Mouse (Mus musculus): ENCODE data around the gene Kif1b.
"Not testable (repeated sequence)": the region's sequence is repeated elsewhere in the genome, so short reads cannot be mapped to it uniquely, and the experiment has no call there.

The Kif1b gene

GRCm38 (mm10) chr4:149215982-149216381 is 91.5 kb downstream of the Kif1b start:
- no peak for DNase-seq

GRCm38 (mm10) chr4:149215397-149215796 is 92.1 kb downstream of the Kif1b start:
- DNase-seq: no peak

DNA sequence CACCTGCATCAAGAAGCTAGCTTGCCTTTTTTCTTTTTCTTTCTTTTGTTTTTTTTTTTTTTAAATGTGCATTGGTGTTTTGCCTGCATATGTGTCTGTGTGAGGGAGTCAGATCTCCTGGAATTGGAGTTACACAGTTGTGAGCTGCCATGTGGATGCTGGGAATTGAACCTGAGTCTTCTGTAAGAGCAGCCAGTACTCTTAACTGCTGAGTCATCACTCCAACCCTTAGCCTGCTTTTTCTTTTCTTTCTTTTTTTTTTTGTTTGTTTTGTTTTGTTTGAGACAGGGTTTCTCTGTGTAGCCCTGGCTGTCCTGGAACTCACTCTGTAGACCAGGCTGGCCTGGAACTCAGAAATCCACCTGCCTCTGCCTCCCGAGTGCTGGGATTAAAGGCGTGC is 93.0 kb downstream of the Kif1b start:
- DNase-seq: not testable (repeated sequence)

- DNase-seq: no peak
Measured at GRCm38 (mm10) chr4:149213466-149213865, 94.0 kb downstream of the Kif1b start.

GRCm38 (mm10) chr4:149211441-149211840 is 96.1 kb downstream of the Kif1b start:
- not testable (repeated sequence) for DNase-seq

DNA sequence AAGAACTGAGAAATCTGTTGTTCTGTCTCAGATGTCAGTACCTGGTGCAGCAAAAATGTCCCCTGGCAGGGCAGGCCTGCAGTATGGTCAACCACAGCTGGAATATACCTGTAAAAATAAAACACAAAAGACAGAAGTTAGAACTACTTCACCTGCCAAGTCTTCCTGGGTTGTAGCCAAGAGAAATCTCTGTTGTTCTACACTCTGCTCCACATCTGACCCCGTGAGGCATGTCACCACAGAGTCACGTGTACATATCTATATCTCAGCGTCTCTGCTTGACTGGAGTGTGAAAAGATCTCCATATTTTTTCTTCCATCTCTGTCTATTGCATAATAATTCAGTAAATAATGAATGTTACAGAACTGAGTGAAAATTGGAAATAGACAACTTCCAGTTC is 105.0 kb downstream of the Kif1b start:
- no peak for DNase-seq

- DNase-seq: no peak
Measured at GRCm38 (mm10) chr4:149201110-149201509, 106.4 kb downstream of the Kif1b start.

DNA sequence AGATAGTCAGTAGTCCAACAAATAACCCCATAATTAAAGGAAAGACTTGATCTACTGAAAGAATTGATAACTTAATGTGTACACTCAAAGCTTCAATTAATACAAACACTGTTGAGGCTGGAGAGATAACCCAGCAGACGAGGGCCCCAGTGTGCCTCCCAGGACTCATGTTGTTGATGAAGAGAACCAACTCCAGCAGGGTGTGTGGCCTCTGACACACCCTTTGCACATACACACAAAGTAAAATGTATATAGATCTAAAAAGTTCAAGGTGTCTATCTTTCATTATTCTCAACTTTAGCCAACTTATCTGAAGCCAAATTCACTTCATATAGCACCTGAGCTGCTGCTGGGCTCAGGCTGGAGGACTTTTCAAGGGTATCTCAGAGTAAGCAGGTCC is 110.3 kb downstream of the Kif1b start:
- DNase-seq: no peak

- DNase-seq: no peak
Measured at GRCm38 (mm10) chr4:149191103-149191502, 116.4 kb downstream of the Kif1b start.

- no peak for DNase-seq
Measured at GRCm38 (mm10) chr4:149188563-149188962, 118.9 kb downstream of the Kif1b start.

GRCm38 (mm10) chr4:149182755-149183154 is 124.7 kb downstream of the Kif1b start:
- peak; percentile 30 for DNase-seq

- DNase-seq: no peak
Measured at GRCm38 (mm10) chr4:149182192-149182591, 125.3 kb downstream of the Kif1b start.

GRCm38 (mm10) chr4:149179573-149179972 is 127.9 kb downstream of the Kif1b start:
- no peak for DNase-seq

DNA sequence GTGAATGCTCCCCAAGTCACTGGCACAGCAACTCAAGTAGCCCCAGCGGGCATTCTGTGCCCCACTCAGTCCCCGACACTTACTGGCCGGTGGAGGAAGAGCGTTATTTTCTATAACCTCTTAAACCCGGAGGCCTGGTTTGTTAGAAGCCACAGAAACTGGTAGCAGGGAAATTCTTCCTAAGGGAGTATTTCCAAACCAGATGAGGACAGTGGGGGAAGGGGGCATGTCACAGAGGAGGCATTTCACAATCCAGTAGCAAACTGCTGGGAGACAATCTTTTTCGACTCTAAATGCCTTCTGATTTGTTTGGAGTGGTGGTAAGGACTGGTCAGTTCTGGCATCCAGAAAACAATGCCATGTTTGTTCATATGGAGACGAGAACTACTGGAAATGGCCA is 128.3 kb downstream of the Kif1b start:
- DNase-seq: no peak

- DNase-seq: no peak
Measured at GRCm38 (mm10) chr4:149178328-149178727, 129.2 kb downstream of the Kif1b start.

DNA sequence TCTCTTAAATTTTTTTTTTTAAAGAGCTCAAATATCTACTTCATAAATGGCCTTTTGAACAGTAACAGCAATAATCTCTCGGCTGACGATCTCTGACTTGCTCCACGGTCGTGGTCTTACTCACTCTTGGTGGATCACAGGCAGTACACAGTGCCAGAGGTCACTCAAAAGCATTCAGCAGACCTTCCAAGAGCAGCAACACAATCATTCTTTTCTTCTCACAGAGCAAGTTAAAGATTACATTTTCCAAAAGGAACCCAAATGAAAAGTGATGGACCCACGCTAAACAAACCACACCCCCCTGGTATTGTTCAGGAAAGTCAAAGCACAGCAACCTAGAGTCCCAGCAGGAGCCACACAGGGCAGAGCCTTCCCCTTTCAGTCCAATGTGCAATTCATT is 130.4 kb downstream of the Kif1b start:
- DNase-seq: no peak

DNA sequence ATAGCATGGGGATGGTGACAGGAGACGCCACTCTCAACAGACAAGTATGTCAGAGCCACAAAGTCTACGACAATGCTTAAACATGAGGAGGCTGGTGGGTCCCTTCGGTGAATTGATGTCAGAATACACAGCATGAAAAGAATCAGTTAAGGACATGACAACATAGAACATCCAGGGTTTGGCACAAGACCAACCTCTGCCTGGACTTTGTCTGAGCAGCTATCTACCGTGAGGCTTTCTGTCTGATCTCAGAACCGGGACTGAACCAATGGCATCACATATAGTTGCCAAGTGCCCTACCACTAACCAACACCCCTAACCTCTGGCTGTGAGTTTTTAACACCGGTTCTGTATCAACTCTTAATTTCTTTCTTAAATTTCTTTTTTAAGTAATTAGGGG is 130.8 kb downstream of the Kif1b start:
- no peak for DNase-seq

DNA sequence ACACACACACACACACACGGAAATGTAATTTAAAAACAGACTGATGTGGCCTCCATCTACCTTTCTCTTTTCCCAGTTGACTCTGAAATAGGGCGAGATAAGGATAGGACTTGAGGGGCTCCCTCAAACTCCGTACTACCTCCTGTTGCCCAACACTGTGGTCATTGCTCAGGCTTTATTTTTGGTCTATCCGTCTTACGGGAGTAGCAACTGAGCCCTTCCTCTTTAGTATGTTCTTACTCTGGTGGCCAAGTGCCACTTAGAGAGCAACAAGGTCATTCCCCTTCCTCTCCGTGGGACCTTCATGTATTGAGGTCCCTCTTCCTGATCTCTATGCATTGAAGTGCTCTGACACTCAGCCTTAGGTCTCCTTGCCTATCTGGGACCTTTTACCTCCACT is 133.8 kb downstream of the Kif1b start:
- DNase-seq: no peak

GRCm38 (mm10) chr4:149172666-149173065 is 134.8 kb downstream of the Kif1b start:
- DNase-seq: no peak

- no peak for DNase-seq
Measured at GRCm38 (mm10) chr4:149172083-149172482, 135.4 kb downstream of the Kif1b start.

GRCm38 (mm10) chr4:149171581-149171981 is 135.9 kb downstream of the Kif1b start:
- no peak for DNase-seq

DNA sequence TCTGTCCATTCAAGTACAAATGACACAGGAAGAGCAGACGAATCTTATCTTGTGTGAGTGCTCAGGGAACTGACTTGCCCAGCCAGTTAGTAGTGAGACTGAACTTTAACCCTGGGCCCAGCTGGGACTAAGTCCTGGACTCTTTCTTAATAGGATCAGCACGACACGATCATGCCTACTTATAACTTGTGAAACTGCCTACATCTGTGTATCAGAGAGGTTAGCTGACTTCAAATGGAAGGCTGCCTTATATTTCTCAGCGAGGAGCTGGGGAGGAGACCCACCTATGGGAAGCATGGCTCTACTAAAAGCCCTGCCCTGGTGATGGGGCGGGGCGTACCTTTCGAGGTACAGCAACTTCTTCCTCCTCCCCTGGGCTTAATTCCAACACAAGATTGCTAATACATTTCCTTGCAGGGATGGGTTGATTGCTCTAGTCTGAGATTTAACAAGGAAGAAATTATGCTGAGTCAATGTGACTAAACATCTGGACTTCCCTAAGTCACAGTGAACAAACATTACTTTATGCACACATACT is 137.0 kb downstream of the Kif1b start:
- no peak for DNase-seq

- not testable (repeated sequence) for DNase-seq
Measured at GRCm38 (mm10) chr4:149169926-149170325, 137.6 kb downstream of the Kif1b start.

DNA sequence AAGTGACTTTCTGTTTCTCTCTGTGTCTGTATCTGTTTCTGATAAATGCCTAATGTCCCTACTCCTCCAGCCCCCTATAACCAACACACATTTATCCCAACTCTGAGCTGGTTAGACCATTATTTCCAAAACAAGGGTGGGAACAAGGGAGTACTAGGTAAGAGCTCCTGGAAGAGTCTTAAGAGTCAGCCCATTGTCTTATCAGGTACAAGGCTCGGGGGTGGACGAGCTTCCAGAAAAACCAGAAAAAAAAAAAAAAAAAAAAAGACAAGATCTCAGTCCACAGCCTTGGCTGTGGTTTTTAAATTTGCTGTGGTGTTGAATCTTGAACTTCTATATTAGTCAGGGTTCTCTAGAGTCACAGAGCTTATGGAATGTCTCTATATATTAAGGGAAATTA is 139.5 kb downstream of the Kif1b start:
- no peak for DNase-seq

DNA sequence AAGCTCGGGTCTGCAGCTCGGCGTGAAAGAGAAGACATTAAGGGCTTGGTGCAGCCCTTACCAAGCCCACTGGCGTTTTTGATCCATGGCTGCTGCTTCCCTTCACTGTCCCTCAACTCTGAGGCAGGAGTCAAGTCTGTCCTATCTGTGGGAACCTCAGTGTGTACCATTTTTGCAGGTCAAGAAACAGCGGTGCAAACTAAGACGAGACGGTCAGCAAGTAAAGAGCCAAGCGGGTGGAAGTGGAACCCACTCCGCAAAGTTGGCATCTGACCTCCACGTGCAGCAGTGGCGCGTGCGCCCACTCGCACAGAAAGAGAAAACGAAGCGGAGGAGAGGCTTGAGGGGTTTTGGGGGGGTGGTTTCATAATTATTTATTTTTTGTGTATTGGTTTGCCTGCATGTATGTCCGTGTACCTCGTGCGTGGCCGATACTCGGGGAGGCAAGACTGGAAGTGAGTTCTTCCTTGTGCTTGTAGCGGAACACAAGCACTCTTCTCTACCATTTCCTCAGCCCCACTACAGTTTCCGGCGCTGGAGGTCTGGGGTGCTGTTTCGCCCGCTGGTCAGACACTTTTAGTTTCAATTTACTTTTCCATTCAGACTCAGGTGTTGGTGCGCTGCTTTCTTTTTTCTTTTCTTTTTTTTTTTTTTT is 140.4 kb downstream of the Kif1b start:
- no peak for DNase-seq
